Mouse (Mus musculus) kidney, embryonic 16.5 days (tissue): ENCODE measurements around the gene Aars. TPM values are rescaled to one million over a fixed set of nuclear protein-coding genes. Genes with fewer than 3 reads are reported as not detected.
"Not testable (repeated sequence)": the region's sequence is repeated elsewhere in the genome, so short reads cannot be mapped to it uniquely, and the experiment has no call there.

ENCODE experiments used
- ATAC-seq: fragments of 200-750 bp; cut with Nextera tagmentation; 2 replicates; pipeline ENCODE4 v1.8.0; 2017; ENCODE audit warnings: moderate TSS enrichment; ENCODE audit not compliant: low FRiP score, low TSS enrichment
- H3K27ac ChIP-seq: fragments of 300-500 bp; sonication (generic); 2 replicates; pipeline ENCODE4 v1.5.1; 2014; ENCODE audit warnings: low read length
- H3K27me3 ChIP-seq: fragments of 300-500 bp; sonication (generic); 2 replicates; pipeline ENCODE4 v1.6.1; 2014; ENCODE audit warnings: low read length, control low read depth, mixed read lengths; ENCODE audit not compliant: insufficient read depth
- H3K36me3 ChIP-seq: fragments of 300-500 bp; sonication (generic); 2 replicates; pipeline ENCODE4 v1.6.1; 2014; ENCODE audit warnings: low read length, control low read depth, mixed read lengths; ENCODE audit not compliant: insufficient read depth
- H3K4me1 ChIP-seq: fragments of 300-500 bp; sonication (generic); 2 replicates; pipeline ENCODE4 v1.6.1; 2014; ENCODE audit warnings: low read length, control low read depth, mixed read lengths; ENCODE audit not compliant: insufficient read depth
- H3K4me2 ChIP-seq: fragments of 300-500 bp; sonication (generic); replicated peaks from 2 replicates; pipeline ENCODE4 v1.6.1; 2014; ENCODE audit warnings: low read depth, low read length
- H3K4me3 ChIP-seq: fragments of 300-500 bp; sonication (generic); 2 replicates; pipeline ENCODE4 v1.5.1; 2014; ENCODE audit warnings: mild to moderate bottlenecking, low read length
- H3K9ac ChIP-seq: fragments of 300-500 bp; sonication (generic); replicated peaks from 2 replicates; pipeline ENCODE4 v1.6.1; 2014; ENCODE audit warnings: low read length
- H3K9me3 ChIP-seq: fragments of 300-500 bp; sonication (generic); 2 replicates; pipeline ENCODE4 v1.6.1; 2016; ENCODE audit warnings: low read length, control low read depth
- WGBS: fragments of 180-500 bp; shearing (Covaris S2); extraction: QIAGEN DNeasy Blood & Tissue Kit; methylation state at CpG from one replicate; pipeline ENCODE4 v1.1.7; 2014; 5-methylcytosine and 5-hydroxymethylcytosine counted together
- polyA plus RNA-seq: library from polyadenylated mRNA; unstranded; fragments of >200 nt; fragmentation: Nextera tagmentation; extraction: Ambion mirVana; gene quantifications from 2 replicates; pipeline ENCODE4 v1.2.1, GENCODE M21; 2015

Gene Aars
- polyA plus RNA-seq: 57.7 and 66.3 TPM in 2 replicates

DNA sequence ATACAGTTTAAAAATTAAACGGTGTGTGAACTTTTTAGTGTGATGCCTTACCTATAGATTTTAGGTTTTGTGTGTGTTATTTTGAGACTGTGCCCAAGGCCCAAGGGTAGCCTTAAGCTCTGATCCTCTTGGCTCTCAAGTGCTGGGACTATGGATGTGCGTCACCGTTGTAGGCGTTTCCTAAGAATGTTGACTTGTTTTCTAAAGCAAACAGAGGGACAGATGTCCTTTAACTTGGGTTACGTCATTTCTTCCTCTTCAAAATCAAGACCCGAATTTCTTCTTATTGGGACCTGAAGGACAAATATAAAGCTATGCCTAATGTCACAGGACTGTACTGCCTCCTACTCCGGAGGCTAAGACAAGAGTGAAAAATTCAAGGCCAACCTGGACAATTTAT lies at the start of gene Aars:
Aars (plus strand) TSS at position 229 of the 400 bp plus-strand sequence.
- 95% methylated on average over 7 of the region's 7 CpGs for WGBS
- peak within 1 kb of the TSS; percentile 72 for H3K4me2 ChIP-seq
- H3K27me3 ChIP-seq: 0 out of 2 replicates have a peak, but pooled peaks cover 4% of the 10 kb centered on the region
- no peaks in the 10 kb centered on the region for H3K9me3 ChIP-seq
- peaks cover 13% of the 10 kb centered on the region for H3K36me3 ChIP-seq
- peak within 1 kb of the TSS; percentile 73 for H3K9ac ChIP-seq
- peaks cover 15% of the 10 kb centered on the region for H3K4me1 ChIP-seq
- peak within 1 kb of the TSS; percentile 66 for H3K27ac ChIP-seq
- ATAC-seq: no peak
- peak within 1 kb of the TSS; percentile 70 for H3K4me3 ChIP-seq

DNA sequence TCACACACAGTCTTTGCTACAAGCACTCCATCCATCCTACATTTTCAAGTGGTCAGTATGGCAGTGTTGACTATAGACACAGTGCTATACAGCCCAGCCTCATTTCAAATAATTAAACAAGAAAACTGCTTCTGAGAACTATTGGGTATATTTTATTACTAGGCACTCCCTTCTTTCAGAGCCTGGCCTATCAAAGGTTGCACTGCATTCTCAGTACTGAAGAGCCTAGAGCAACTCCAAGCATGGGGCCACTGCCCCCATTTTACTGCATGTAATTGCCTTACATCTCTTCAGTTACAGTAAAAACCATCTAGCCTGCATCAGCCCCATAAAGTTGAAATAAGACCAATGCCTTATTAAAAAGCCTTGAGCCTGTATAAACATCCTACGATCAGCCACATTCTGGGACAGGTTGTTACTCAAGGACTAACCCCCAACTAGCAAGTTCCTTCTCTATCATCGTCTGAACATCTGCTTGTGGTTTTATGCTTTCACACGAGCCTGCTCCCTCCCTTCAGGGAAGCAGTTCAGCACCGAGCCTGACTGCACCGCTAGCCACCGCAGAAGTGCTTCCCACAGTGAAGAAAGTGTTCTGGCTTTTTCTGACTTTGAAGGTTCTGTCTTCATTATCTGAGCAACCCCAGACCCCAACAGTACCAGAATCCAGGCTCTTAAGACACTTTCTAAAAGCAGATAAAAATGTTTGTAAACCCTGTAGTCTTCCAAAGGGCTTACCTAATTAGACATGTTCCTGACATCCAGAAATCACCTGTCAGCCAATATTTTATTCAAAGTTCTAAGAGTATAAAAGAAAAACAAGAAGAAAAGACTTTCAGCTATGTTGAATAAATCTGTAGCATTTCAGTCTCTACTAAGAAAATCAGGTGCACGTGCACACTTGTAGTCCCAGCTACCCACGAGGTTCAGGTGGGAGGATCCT lies 44.9 kb upstream of the Aars start:
- Histone ChIP-seq H3K4me1 (no peaks in the 10 kb centered on the region), H3K36me3 (peaks cover 66% of the 10 kb centered on the region), H3K27ac (no peak overlapping the region), H3K4me2 (no peak overlapping the region), H3K9ac (no peak overlapping the region), H3K4me3 (no peak overlapping the region), H3K9me3 (no peaks in the 10 kb centered on the region), H3K27me3 (no peaks in the 10 kb centered on the region)
- WGBS: 86% methylated on average over 8 of the region's 8 CpGs
- no peak for ATAC-seq

GRCm38 (mm10) chr8:110990017-110990416 lies 42.9 kb upstream of the Aars start:
- no peak overlapping the region for H3K27ac ChIP-seq
- no peaks in the 10 kb centered on the region for H3K9me3 ChIP-seq
- no peaks in the 10 kb centered on the region for H3K4me1 ChIP-seq
- WGBS: 92% methylated on average over 9 of the region's 9 CpGs
- H3K9ac ChIP-seq: no peak overlapping the region
- H3K4me2 ChIP-seq: no peak overlapping the region
- H3K27me3 ChIP-seq: no peaks in the 10 kb centered on the region
- H3K4me3 ChIP-seq: no peak overlapping the region
- H3K36me3 ChIP-seq: peaks cover 51% of the 10 kb centered on the region
- ATAC-seq: no peak

- Histone ChIP-seq H3K27me3 (no peaks in the 10 kb centered on the region), H3K4me1 (peaks cover 9% of the 10 kb centered on the region), H3K9ac (peak overlapping the region; percentile 84), H3K27ac (peak overlapping the region; percentile 87), H3K4me2 (peak overlapping the region; percentile 80), H3K4me3 (peak overlapping the region; percentile 95), H3K9me3 (no peaks in the 10 kb centered on the region), H3K36me3 (peaks cover 4% of the 10 kb centered on the region; the same call in 1 of the 2 replicates)
- no peak for ATAC-seq
- WGBS: 35% methylated on average over 16 of the region's 16 CpGs
Measured at GRCm38 (mm10) chr8:110996641-110997430, 36.1 kb upstream of the Aars start.

DNA sequence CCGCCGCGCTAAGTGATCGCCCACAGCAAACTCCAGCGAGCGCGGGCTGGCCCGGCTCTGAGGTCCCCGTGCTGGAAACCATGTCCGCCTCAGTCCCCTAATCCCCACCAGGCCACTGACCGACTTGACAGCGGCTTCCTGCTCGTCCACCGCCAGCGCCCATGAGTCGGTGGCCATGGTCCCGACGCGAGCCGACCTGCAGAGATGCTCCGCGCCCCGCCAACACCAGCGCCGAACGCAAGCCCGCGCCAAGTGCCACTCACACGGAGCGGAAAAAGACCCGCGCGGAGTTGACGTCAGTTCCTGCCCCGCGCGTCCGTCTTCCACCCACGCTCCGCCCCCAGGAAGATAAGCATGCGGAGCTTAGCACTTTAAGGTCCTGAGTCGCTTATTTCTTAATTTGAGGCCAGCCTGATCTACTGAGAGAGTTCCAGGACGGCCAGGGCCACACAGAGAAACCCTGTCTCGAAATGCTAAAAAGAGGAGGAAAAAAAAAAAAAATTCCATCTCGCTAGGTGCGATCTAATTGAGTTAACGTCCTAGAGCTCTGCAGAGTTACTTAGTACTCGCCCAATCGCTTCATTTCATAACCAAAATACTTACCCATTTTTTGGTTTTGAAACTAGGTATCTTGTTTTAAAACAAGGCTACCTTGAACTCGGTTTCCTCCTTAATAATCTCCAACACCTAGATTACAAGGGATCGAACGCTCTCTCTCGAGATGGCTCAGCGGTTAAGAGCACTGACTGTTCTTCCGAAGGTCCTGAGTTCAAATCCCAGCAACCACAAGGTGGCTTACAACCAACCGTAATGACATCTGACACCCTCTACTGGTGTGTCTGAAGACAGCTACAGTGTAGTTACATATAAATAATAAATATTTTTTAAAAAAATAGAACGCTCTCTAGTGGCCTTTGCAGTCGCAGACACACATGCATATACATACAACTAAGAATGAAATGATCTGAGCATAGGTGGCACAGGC lies 35.1 kb upstream of the Aars start, which contains the start of gene Ddx19a:
Ddx19a (minus strand) TSS at position 254 of the 985 bp plus-strand sequence.
- Histone ChIP-seq H3K36me3 (no peaks in the 10 kb centered on the region), H3K27ac (peak within 1 kb of the TSS; percentile 87), H3K9ac (peak within 1 kb of the TSS; percentile 84), H3K27me3 (no peaks in the 10 kb centered on the region), H3K4me1 (peaks cover 9% of the 10 kb centered on the region), H3K4me2 (peak within 1 kb of the TSS; percentile 80), H3K4me3 (peak within 1 kb of the TSS; percentile 95), H3K9me3 (no peaks in the 10 kb centered on the region)
- peak; percentile 96 for ATAC-seq
- 3% methylated on average over 58 of the region's 58 CpGs for WGBS

DNA sequence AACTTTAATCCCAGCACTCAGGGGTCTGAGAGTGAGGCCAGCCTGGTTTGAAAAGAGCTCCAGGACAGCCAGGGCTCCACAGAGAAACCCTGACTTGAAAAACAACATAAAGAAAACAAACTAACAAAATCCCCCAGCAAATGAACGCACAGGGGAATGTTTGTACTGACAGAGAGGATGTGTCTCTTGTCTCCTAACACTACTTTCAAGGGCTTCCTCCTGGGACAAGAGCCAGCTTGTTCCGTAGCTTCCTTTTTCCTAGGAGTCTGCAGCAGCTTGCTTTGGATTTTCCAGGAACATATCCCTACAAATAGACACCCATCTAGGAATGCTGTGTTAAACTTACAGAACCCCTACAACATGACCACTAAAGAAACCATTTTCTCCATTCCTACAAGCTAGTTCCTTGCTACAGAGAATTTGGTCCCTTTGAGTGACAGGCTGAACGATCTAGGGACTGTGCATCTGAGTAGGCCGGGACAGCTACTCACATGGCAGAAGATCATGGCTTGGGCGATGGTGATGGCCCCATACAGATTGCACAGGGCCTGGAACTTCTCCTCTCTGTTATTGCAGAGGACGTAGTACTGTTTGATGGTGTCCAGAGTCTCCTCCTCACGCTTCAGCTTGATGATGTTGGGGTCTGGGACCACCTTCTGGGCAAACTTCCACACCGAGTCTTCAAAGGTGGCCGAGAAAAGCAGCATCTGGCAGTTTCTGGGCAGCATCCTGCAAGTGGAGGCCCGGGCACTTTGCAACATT lies 22.5 kb upstream of the Aars start:
- H3K9ac ChIP-seq, H3K4me1 ChIP-seq, H3K4me3 ChIP-seq, ATAC-seq, H3K4me2 ChIP-seq, H3K9me3 ChIP-seq, H3K27ac ChIP-seq, H3K27me3 ChIP-seq: not testable (repeated sequence)
- WGBS: 89% methylated on average over 8 of the region's 10 CpGs
- peaks cover 29% of the 10 kb centered on the region for H3K36me3 ChIP-seq

GRCm38 (mm10) chr8:111026609-111027008 lies 6.3 kb upstream of the Aars start:
- 93% methylated on average over 1 of the region's 2 CpGs for WGBS
- not testable (repeated sequence) for H3K9ac ChIP-seq, H3K4me2 ChIP-seq, H3K9me3 ChIP-seq, H3K36me3 ChIP-seq, H3K4me1 ChIP-seq, H3K27ac ChIP-seq, H3K27me3 ChIP-seq, ATAC-seq, H3K4me3 ChIP-seq

DNA sequence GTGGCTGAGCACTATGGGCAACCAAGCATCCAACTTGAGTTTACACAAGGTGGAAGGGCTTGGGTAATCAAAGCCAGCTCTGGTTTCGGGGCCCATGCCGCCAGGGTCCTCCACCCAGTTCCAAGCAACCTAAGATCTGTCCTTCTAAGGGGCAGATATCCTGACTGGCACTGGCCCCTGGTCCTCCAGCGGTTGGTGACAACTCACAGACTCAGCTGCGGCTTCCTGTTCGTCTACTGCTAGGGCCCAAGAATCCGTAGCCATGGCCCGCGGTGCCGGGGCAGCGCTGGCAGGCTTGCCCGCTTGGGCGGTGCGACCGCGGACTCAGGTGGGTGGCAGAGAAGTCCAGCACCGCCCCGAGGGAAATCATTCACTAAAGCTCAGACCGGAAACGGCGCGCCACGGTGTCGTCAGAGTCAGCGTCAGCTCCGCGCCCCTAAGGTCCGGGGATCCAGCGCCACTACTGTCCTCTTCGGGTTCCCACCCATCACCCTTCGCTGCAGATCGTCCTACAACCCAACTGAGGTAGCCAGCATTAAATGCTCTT lies 5.5 kb upstream of the Aars start:
- no peaks in the 10 kb centered on the region for H3K9me3 ChIP-seq
- no peaks in the 10 kb centered on the region for H3K36me3 ChIP-seq
- peak; percentile 97 for ATAC-seq
- H3K4me2 ChIP-seq: peak overlapping the region; percentile 73
- WGBS: under 1% methylated on average over 31 of the region's 31 CpGs
- peak overlapping the region; percentile 76 for H3K27ac ChIP-seq
- H3K4me3 ChIP-seq: peak overlapping the region; percentile 78
- peak overlapping the region; percentile 78 for H3K9ac ChIP-seq
- H3K4me1 ChIP-seq: no peaks in the 10 kb centered on the region
- H3K27me3 ChIP-seq: 0 out of 2 replicates have a peak, but pooled peaks cover 4% of the 10 kb centered on the region
